Mouse (Mus musculus) limb, embryonic 11.5 days (tissue): ENCODE results near the gene Daglb. TPM values are rescaled to one million over a fixed set of nuclear protein-coding genes. Genes with fewer than 3 reads are reported as not detected.

Experiments used
- ATAC-seq: fragments of 200-750 bp; cut with Nextera tagmentation; 2 replicates; pipeline ENCODE4 v1.8.0; 2017; ENCODE audit warnings: low read depth; ENCODE audit not compliant: insufficient number of reproducible peaks, low FRiP score, low TSS enrichment
- DNase-seq: peaks from one replicate; pipeline ENCODE4 v3.0.0-alpha.2; 2015; ENCODE audit warnings: low spot score
- H3K27ac ChIP-seq: fragments of 300-500 bp; sonication (generic); replicated peaks from 2 replicates; pipeline ENCODE4 v1.5.1; 2014; ENCODE audit warnings: low read depth, mild to moderate bottlenecking, low read length
- H3K27me3 ChIP-seq: fragments of 300-500 bp; sonication (generic); 2 replicates; pipeline ENCODE4 v1.6.1; 2014; ENCODE audit warnings: mild to moderate bottlenecking, low read length, mixed read lengths; ENCODE audit not compliant: control insufficient read depth, insufficient read depth
- H3K36me3 ChIP-seq: fragments of 300-500 bp; sonication (generic); 2 replicates; pipeline ENCODE4 v1.6.1; 2014; ENCODE audit warnings: mild to moderate bottlenecking, low read length, moderate library complexity, mixed read lengths; ENCODE audit not compliant: control insufficient read depth, insufficient read depth
- H3K4me1 ChIP-seq: fragments of 300-500 bp; sonication (generic); 2 replicates; pipeline ENCODE4 v1.6.1; 2014; ENCODE audit warnings: low read length, mixed read lengths; ENCODE audit not compliant: control insufficient read depth, insufficient read depth
- H3K4me2 ChIP-seq: fragments of 300-500 bp; sonication (generic); 2 replicates; pipeline ENCODE4 v1.6.1; 2014; ENCODE audit warnings: low read depth, mild to moderate bottlenecking, moderate library complexity; ENCODE audit not compliant: severe bottlenecking
- H3K4me3 ChIP-seq: fragments of 300-500 bp; sonication (generic); 2 replicates; pipeline ENCODE4 v1.5.1; 2014; ENCODE audit warnings: low read depth, low read length
- H3K9ac ChIP-seq: fragments of 300-500 bp; sonication (generic); 2 replicates; pipeline ENCODE4 v1.6.1; 2014; ENCODE audit warnings: mild to moderate bottlenecking, low read length
- H3K9me3 ChIP-seq: fragments of 300-500 bp; sonication (generic); 2 replicates; pipeline ENCODE4 v1.6.1; 2016; ENCODE audit warnings: low read length; ENCODE audit not compliant: control insufficient read depth
- WGBS: fragments of 180-500 bp; shearing (Covaris S2); extraction: QIAGEN DNeasy Blood & Tissue Kit; methylation state at CpG from one replicate; pipeline ENCODE4 v1.1.7; 2014; 5-methylcytosine and 5-hydroxymethylcytosine counted together
- polyA plus RNA-seq: library from polyadenylated mRNA; unstranded; fragments of >200 nt; fragmentation: Nextera tagmentation; extraction: Ambion mirVana; gene quantifications from 2 replicates; pipeline ENCODE4 v1.2.1, GENCODE M21; 2014

Daglb gene
- polyA plus RNA-seq, 1 experiment from 2014 or later = 9.4 TPM

DNA sequence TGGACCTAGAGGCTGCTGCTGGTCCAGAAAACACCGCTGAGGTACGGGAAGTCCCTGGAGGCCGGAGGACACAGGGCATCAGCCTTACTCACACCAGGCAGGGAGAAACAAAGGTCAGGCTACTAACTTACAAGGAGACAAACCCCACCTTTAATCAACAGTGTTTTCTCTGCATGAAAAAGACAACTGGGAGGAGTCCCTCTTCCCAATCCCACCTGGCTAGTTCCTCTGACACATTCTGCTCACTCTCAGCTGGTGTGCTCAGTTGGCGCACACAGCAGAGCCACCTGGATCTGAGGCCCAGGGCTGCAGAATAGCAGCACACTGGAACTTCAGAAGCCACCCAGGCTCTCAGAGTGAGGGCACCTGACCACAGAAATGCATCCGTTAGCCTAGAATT lies 50.5 kb downstream of the Daglb start:
- no peaks in the 10 kb centered on the region for H3K9me3 ChIP-seq
- no peak overlapping the region for H3K9ac ChIP-seq
- H3K27ac ChIP-seq = no peak overlapping the region
- H3K4me2 ChIP-seq = no peak overlapping the region
- no peaks in the 10 kb centered on the region for H3K27me3 ChIP-seq
- no peak for ATAC-seq
- H3K36me3 ChIP-seq = peaks cover 28% of the 10 kb centered on the region
- no peaks in the 10 kb centered on the region for H3K4me1 ChIP-seq
- WGBS = 94% methylated on average over 5 of the region's 5 CpGs
- H3K4me3 ChIP-seq = no peak overlapping the region
- DNase-seq = no peak

DNA sequence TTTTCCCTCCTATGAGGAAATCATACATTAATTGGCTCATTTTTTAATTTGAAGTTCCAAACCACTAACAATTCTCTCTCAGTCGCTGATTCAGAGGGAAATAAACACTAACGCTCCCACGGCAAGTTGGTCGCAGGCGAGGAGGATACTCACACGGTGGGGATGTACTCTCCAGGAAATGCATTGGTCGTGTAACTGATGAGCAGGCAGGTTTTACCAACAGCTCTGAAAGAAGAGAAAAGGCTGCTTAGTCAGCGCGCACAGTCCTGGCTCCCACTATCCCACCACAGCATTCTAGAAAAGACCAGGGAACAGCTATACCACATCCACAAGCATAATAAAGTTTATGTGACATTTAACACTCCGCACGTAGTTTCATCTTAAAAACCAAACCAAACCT lies 52.6 kb downstream of the Daglb start:
- DNase-seq (no peak), ATAC-seq (no peak)
- Histone ChIP-seq H3K4me1 (no peaks in the 10 kb centered on the region), H3K36me3 (peaks cover 28% of the 10 kb centered on the region), H3K27ac (no peak overlapping the region), H3K4me3 (no peak overlapping the region), H3K27me3 (no peaks in the 10 kb centered on the region), H3K9me3 (no peaks in the 10 kb centered on the region), H3K4me2 (no peak overlapping the region), H3K9ac (no peak overlapping the region)
- 93% methylated on average over 11 of the region's 11 CpGs for WGBS

DNA sequence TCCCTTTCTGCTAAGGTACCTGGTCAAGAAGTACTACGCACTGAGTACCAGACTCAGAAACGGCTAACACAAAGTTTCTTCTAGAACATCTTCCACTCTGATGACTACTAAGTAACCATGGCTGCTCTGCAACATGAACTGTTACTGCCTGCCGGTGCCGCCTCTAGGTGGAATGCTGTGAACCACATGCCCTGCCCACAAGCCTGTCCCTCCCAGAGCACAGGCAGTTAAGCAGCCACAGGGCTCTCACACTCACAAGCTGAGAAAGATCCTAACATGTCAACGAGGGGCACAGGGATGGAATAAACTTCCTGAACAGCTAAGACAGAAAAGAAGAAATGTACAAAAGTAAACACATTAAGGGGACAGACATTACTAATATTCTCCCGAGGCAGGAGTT lies 53.1 kb downstream of the Daglb start:
- Histone ChIP-seq H3K9ac (no peak overlapping the region), H3K4me2 (no peak overlapping the region), H3K4me1 (no peaks in the 10 kb centered on the region), H3K4me3 (no peak overlapping the region), H3K9me3 (no peaks in the 10 kb centered on the region), H3K36me3 (peaks cover 26% of the 10 kb centered on the region), H3K27me3 (no peaks in the 10 kb centered on the region), H3K27ac (no peak overlapping the region)
- no peak for DNase-seq
- WGBS = 76% methylated on average over 6 of the region's 6 CpGs
- no peak for ATAC-seq

DNA sequence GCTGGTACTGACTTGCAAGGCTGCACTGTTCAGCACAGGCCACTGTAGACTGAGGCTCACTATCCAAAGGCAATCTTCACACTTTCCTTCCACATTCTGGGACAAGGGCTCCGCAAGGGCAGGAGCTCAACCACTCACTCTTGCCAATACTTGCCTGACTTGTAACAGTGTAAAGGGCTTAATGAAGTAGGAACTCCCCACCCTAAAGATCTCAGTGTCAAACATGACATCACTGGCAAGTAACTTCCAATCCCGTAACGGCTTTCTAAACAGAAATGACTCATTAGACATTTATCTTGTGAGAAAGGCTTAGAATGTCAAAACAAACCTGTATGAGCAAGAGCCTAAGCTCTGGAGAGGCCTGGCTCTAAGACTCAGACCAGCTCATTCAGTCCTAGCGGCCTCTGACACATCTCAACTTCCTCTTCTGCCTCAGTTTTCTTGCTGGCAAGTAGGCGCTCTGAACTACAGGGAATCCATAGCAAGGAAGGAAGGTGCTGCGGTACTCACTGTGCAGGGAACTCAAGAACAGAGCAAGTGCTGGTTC lies 53.7 kb downstream of the Daglb start:
- Histone ChIP-seq H3K27me3 (no peaks in the 10 kb centered on the region), H3K36me3 (peaks cover 24% of the 10 kb centered on the region), H3K4me3 (no peak overlapping the region), H3K27ac (no peak overlapping the region), H3K4me2 (no peak overlapping the region), H3K4me1 (no peaks in the 10 kb centered on the region), H3K9ac (no peak overlapping the region), H3K9me3 (no peaks in the 10 kb centered on the region)
- DNase-seq (no peak), ATAC-seq (no peak)
- WGBS = 88% methylated on average over 6 of the region's 6 CpGs

DNA sequence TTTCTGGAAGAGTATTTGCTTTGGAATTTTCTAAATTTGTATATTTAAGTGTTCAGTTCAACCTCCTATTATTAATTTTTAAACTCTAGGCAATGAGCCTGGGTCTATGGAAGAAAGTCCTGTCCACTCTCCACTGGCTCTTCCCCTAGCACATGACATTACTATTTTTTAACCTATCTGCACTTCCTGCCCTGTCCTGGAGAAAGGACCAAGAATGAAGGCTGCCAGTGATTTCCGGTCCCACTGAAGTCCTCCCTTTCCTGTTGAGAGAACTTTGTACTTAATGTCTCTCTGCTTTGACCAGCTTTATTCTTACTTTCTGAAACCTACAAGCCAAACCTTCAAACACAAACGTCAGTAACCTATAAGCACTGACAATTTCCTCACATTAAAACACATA lies 56.0 kb downstream of the Daglb start:
- Histone ChIP-seq H3K4me1 (peaks cover 4% of the 10 kb centered on the region), H3K9me3 (no peaks in the 10 kb centered on the region), H3K4me2 (no peak overlapping the region), H3K9ac (no peak overlapping the region), H3K27ac (no peak overlapping the region), H3K27me3 (no peaks in the 10 kb centered on the region), H3K4me3 (no peak overlapping the region), H3K36me3 (peaks cover 9% of the 10 kb centered on the region)
- DNase-seq (no peak), ATAC-seq (no peak)
- 89% methylated on average over 2 of the region's 2 CpGs for WGBS

DNA sequence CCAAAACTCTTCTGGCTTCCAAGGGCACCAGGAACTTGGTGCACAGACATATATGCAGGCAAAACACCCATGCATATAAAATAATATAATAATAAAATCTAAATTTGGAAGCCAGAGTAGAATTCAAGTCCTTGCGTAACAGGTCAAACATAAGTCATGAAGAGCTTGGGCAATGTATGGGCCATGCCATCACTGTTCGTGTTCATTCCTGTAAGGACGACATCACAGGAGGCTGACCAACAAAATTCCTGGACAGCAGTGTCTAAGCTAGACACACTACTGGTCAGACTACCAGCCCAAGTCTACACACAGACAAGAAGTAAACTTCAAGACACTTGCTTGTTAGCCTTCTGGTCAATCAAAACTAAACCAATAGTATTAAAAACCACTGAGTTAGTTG lies 58.5 kb downstream of the Daglb start:
- Histone ChIP-seq H3K27ac (no peak overlapping the region), H3K36me3 (peaks cover 2% of the 10 kb centered on the region; the same call in 1 of the 2 replicates), H3K27me3 (no peaks in the 10 kb centered on the region), H3K4me3 (no peak overlapping the region), H3K9ac (no peak overlapping the region), H3K4me2 (no peak overlapping the region), H3K4me1 (peaks cover 13% of the 10 kb centered on the region), H3K9me3 (no peaks in the 10 kb centered on the region)
- DNase-seq = no peak
- no peak for ATAC-seq
- WGBS = 94% methylated on average over 3 of the region's 3 CpGs

DNA sequence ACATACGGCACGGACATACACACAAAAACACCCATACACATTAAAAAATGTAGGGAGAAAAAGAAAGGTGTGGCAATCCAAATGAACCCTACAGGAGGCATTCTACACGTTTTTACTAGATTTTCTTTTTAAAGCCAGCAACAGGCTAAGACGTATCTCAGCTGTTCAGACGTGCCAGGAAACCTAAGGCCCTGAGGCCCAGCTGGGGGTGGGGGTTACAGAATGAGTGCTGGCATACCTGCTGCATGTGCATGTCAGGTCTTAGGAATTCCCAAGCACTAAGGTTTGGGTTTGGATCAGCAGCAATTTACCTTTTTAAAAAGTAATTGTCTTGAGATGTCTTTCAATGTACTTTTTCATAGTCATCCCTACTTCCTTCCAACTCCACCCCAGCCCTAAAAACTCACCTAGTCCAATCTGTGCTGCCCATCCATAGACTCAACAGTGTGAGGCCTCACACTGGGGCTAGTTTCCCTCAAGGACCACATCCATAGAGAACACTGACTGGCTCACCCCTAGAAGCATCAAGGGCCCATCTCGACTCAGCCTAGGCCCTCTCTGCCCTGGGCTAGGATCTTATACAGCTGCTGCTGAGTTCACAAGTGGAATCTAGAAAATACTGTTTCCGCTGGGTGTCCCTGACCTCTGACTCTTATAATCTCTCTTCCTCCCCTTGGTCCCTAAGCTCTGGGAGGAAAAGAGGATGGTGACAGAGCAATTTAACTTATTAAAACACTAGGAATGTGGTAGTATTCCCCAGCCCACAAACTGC lies 61.3 kb downstream of the Daglb start:
- Histone ChIP-seq H3K27ac (no peak overlapping the region), H3K4me3 (peak overlapping the region; percentile 77), H3K36me3 (no peaks in the 10 kb centered on the region), H3K9ac (no peak overlapping the region; the same call in 1 of the 2 replicates), H3K27me3 (no peaks in the 10 kb centered on the region), H3K4me1 (peaks cover 13% of the 10 kb centered on the region), H3K4me2 (peak overlapping the region; percentile 84), H3K9me3 (no peaks in the 10 kb centered on the region)
- no peak for DNase-seq
- WGBS = 61% methylated on average over 7 of the region's 7 CpGs
- no peak for ATAC-seq

DNA sequence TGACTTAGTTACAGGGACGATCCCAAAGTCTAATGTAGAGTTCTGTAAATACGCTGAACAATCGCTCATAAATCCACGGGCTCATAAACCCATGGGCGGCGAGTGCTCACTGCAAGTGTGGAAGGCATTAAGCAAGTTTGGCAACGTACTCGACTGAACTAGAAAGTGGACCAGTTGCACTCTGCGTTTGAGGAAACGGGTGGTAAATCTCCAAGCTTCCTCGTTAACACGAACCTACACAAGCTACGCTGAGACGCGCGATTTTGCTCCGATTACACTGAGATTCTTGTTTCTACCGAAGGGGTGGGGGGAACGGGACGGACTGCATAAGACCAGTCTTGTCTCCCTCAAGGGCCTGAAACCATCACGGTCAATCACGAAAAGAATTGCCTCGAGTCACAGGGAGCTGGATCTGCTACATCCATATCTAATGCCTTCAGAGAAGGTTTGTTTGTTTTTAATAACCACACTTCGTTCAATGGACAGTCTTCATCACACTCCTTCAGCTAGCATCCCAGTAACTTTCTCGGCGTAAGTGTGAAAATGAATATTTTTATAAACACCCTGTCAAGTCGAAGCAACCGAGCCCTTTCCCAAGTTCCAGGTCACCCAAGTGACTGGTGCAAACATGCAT lies 62.4 kb downstream of the Daglb start:
- H3K27ac ChIP-seq = peak overlapping the region; percentile 99
- peak overlapping the region; percentile 77 for H3K4me3 ChIP-seq
- 2% methylated on average over 28 of the region's 28 CpGs for WGBS
- ATAC-seq = no peak
- peak; percentile 52 for DNase-seq
- peak overlapping the region; percentile 100 for H3K9ac ChIP-seq
- H3K4me2 ChIP-seq = peak overlapping the region; percentile 84
- no peaks in the 10 kb centered on the region for H3K36me3 ChIP-seq
- peaks cover 13% of the 10 kb centered on the region for H3K4me1 ChIP-seq
- no peaks in the 10 kb centered on the region for H3K27me3 ChIP-seq
- no peaks in the 10 kb centered on the region for H3K9me3 ChIP-seq
